Mouse (Mus musculus) erythroblast, embryonic 14.5 days (primary cell): Measurements from ENCODE around the gene Epha6.

Source experiments
- GATA1 ChIP-seq: IDR thresholded peaks from 2 replicates; pipeline ENCODE4 v1.6.1; 2012; ENCODE audit warnings: low read length, inconsistent platforms, mixed read lengths
- TAL1 ChIP-seq: IDR thresholded peaks from 3 replicates; pipeline ENCODE4 v1.6.1; 2012; ENCODE audit warnings: low read length, inconsistent platforms, mixed read lengths

DNA sequence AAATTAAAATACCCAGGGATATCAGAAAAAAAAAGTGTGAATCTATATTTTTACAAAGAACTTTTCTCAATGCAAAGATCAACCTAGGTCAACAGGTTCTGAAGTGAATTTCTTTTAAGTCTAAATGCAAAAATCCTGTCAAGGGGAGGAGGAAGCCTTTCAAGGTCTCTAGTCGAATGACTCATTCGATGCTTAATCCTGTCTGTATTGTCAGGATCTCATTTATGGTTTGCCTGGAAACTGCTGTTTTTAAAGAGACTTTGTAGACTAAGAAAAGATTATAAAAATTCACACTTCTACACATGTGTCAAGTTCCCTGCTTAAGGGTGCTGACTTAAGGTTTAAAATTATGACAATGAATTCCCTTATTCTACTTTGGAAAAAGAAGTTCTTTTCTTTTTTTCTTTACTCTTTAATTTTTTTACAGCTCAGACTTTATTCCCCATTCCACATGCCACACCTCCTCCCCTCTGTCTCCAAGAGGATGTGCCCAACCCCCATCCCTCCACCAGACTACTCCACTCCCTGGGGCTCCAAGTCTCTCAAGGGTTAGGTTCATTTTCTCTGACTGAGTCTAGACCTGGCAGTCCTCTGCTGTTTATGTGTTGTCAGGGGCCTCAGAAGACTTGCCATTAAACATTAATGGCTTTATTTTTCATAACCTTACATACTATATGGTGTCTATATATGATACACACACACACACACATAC, 598.3 kb downstream of the Epha6 start:
- no peak for TF ChIP-seq GATA1
- TF ChIP-seq TAL1 = no peak
